Mouse (Mus musculus): Measurements from ENCODE around the gene Six3.

GRCm38 (mm10) chr17:85564107-85564506 lies 49.3 kb upstream of the Six3 start:
- TF ChIP-seq EP300 (IDR thresholded peaks at IDR 0.05; ENCODE audit: insufficient read depth, low read depth, low read length), result no peak
- no peak for TF ChIP-seq POLR2A (IDR thresholded peaks at IDR 0.05; ENCODE audit: insufficient read depth, low read length)
